Mouse (Mus musculus): ENCODE measurements at regions not wholly inside any gene's neighbourhood (a gene's known extent, or its start where the extent isn't known, plus 50 kb on each side); places are given as distances from the start of the nearest gene placed in this dataset.

- no peaks in the 10 kb centered on the region for H3K4me1 ChIP-seq (ENCODE audit: insufficient read depth)
- H3K36me3 ChIP-seq (ENCODE audit: insufficient read depth), result no peaks in the 10 kb centered on the region
- 53% methylated on average over 6 of the region's 6 CpGs for WGBS
- H3K27ac ChIP-seq (ENCODE audit: low read depth), result no peak overlapping the region
- H3K4me3 ChIP-seq (ENCODE audit: low read depth, low read length), result no peak overlapping the region
- H3K9ac ChIP-seq, result no peak overlapping the region
- no peaks in the 10 kb centered on the region for H3K27me3 ChIP-seq (ENCODE audit: insufficient read depth, low read length)
- TF ChIP-seq CTCF (IDR thresholded peaks at IDR 0.05; ENCODE audit: low read depth), result no peak
- ATAC-seq (ENCODE audit: insufficient read depth) (no peak), DNase-seq (no peak)
- no peaks in the 10 kb centered on the region for H3K9me3 ChIP-seq (ENCODE audit: low read depth, low read length)
- no peak overlapping the region for H3K4me2 ChIP-seq
Observed at GRCm38 (mm10) chr16:73482176-73482575, 929.4 kb downstream of the Robo2 start.

GRCm38 (mm10) chr16:73473502-73473901 lies 938.1 kb downstream of the Robo2 start:
- H3K4me3 ChIP-seq (ENCODE audit: low read depth, low read length), result no peak overlapping the region
- no peak overlapping the region for H3K4me2 ChIP-seq
- no peak overlapping the region for H3K9ac ChIP-seq
- no peaks in the 10 kb centered on the region for H3K36me3 ChIP-seq (ENCODE audit: insufficient read depth)
- no peaks in the 10 kb centered on the region for H3K4me1 ChIP-seq (ENCODE audit: insufficient read depth)
- 71% methylated on average over 2 of the region's 2 CpGs for WGBS
- H3K27me3 ChIP-seq (ENCODE audit: insufficient read depth, low read length), result no peaks in the 10 kb centered on the region
- no peak for TF ChIP-seq CTCF (IDR thresholded peaks at IDR 0.05; ENCODE audit: low read depth)
- DNase-seq (no peak), ATAC-seq (ENCODE audit: insufficient read depth) (no peak)
- H3K27ac ChIP-seq (ENCODE audit: low read depth), result no peak overlapping the region
- no peaks in the 10 kb centered on the region for H3K9me3 ChIP-seq (ENCODE audit: low read depth, low read length)

- Histone ChIP-seq H3K4me1 (ENCODE audit: insufficient read depth) (no peaks in the 10 kb centered on the region), H3K4me2 (no peak overlapping the region), H3K9me3 (ENCODE audit: low read depth, low read length) (no peaks in the 10 kb centered on the region), H3K4me3 (ENCODE audit: low read depth, low read length) (no peak overlapping the region), H3K27ac (ENCODE audit: low read depth) (no peak overlapping the region), H3K27me3 (ENCODE audit: insufficient read depth, low read length) (no peaks in the 10 kb centered on the region), H3K9ac (no peak overlapping the region), H3K36me3 (ENCODE audit: insufficient read depth) (no peaks in the 10 kb centered on the region)
- TF ChIP-seq CTCF (IDR thresholded peaks at IDR 0.05; ENCODE audit: low read depth), result no peak
- 69% methylated on average over 5 of the region's 5 CpGs for WGBS
- no peak for ATAC-seq (ENCODE audit: insufficient read depth)
- peak; percentile 28 for DNase-seq
Observed at GRCm38 (mm10) chr16:73471547-73471946, 940.1 kb downstream of the Robo2 start.

- no peak for ATAC-seq (ENCODE audit: insufficient read depth)
- Histone ChIP-seq H3K27ac (ENCODE audit: low read depth) (no peak overlapping the region), H3K4me2 (no peak overlapping the region), H3K36me3 (ENCODE audit: insufficient read depth) (no peaks in the 10 kb centered on the region), H3K9me3 (ENCODE audit: low read depth, low read length) (no peaks in the 10 kb centered on the region), H3K27me3 (ENCODE audit: insufficient read depth, low read length) (no peaks in the 10 kb centered on the region), H3K4me3 (ENCODE audit: low read depth, low read length) (no peak overlapping the region), H3K4me1 (ENCODE audit: insufficient read depth) (no peaks in the 10 kb centered on the region), H3K9ac (no peak overlapping the region)
- TF ChIP-seq CTCF (IDR thresholded peaks at IDR 0.05; ENCODE audit: low read depth), result 0 out of 2 replicates have a peak, but pooled peaks have one; percentile 1
- no peak for DNase-seq
- 48% methylated on average over 4 of the region's 4 CpGs for WGBS
Observed at GRCm38 (mm10) chr16:73470535-73470934, 941.1 kb downstream of the Robo2 start.

GRCm38 (mm10) chr16:73466296-73466695 lies 945.3 kb downstream of the Robo2 start:
- no peaks in the 10 kb centered on the region for H3K4me1 ChIP-seq (ENCODE audit: insufficient read depth)
- H3K4me3 ChIP-seq (ENCODE audit: low read depth, low read length), result no peak overlapping the region
- 56% methylated on average over 6 of the region's 6 CpGs for WGBS
- H3K9me3 ChIP-seq (ENCODE audit: low read depth, low read length), result no peaks in the 10 kb centered on the region
- no peak overlapping the region for H3K27ac ChIP-seq (ENCODE audit: low read depth)
- TF ChIP-seq CTCF (IDR thresholded peaks at IDR 0.05; ENCODE audit: low read depth), result no peak
- H3K27me3 ChIP-seq (ENCODE audit: insufficient read depth, low read length), result no peaks in the 10 kb centered on the region
- DNase-seq (no peak), ATAC-seq (ENCODE audit: insufficient read depth) (no peak)
- H3K36me3 ChIP-seq (ENCODE audit: insufficient read depth), result no peaks in the 10 kb centered on the region
- H3K9ac ChIP-seq, result no peak overlapping the region
- H3K4me2 ChIP-seq, result no peak overlapping the region

GRCm38 (mm10) chr16:73462516-73462915 lies 949.1 kb downstream of the Robo2 start:
- H3K36me3 ChIP-seq (ENCODE audit: insufficient read depth), result no peaks in the 10 kb centered on the region
- no peak for TF ChIP-seq CTCF (IDR thresholded peaks at IDR 0.05; ENCODE audit: low read depth)
- ATAC-seq (ENCODE audit: insufficient read depth) (no peak), DNase-seq (no peak)
- H3K27me3 ChIP-seq (ENCODE audit: insufficient read depth, low read length), result no peaks in the 10 kb centered on the region
- no peak overlapping the region for H3K27ac ChIP-seq (ENCODE audit: low read depth)
- WGBS, result 83% methylated on average over 4 of the region's 4 CpGs
- no peak overlapping the region for H3K9ac ChIP-seq
- H3K4me1 ChIP-seq (ENCODE audit: insufficient read depth), result no peaks in the 10 kb centered on the region
- no peaks in the 10 kb centered on the region for H3K9me3 ChIP-seq (ENCODE audit: low read depth, low read length)
- no peak overlapping the region for H3K4me3 ChIP-seq (ENCODE audit: low read depth, low read length)
- no peak overlapping the region for H3K4me2 ChIP-seq

- DNase-seq, result no peak
- WGBS, result 89% methylated on average over 3 of the region's 3 CpGs
- H3K4me1 ChIP-seq (ENCODE audit: insufficient read depth), result no peaks in the 10 kb centered on the region
- no peaks in the 10 kb centered on the region for H3K36me3 ChIP-seq (ENCODE audit: insufficient read depth)
- H3K4me3 ChIP-seq (ENCODE audit: low read depth, low read length), result no peak overlapping the region
- no peak overlapping the region for H3K9ac ChIP-seq
- no peak for ATAC-seq (ENCODE audit: insufficient read depth)
- H3K27ac ChIP-seq (ENCODE audit: low read depth), result no peak overlapping the region
- H3K4me2 ChIP-seq, result no peak overlapping the region
- no peaks in the 10 kb centered on the region for H3K27me3 ChIP-seq (ENCODE audit: insufficient read depth, low read length)
- H3K9me3 ChIP-seq (ENCODE audit: low read depth, low read length), result no peaks in the 10 kb centered on the region
- TF ChIP-seq CTCF (IDR thresholded peaks at IDR 0.05; ENCODE audit: low read depth), result no peak
Observed at GRCm38 (mm10) chr16:73450634-73451245, 960.9 kb downstream of the Robo2 start.

- Histone ChIP-seq H3K4me2 (no peak overlapping the region), H3K4me3 (ENCODE audit: low read depth, low read length) (no peak overlapping the region), H3K4me1 (ENCODE audit: insufficient read depth) (no peaks in the 10 kb centered on the region), H3K9ac (no peak overlapping the region), H3K36me3 (ENCODE audit: insufficient read depth) (no peaks in the 10 kb centered on the region), H3K27me3 (ENCODE audit: insufficient read depth, low read length) (no peaks in the 10 kb centered on the region), H3K9me3 (ENCODE audit: low read depth, low read length) (no peaks in the 10 kb centered on the region), H3K27ac (ENCODE audit: low read depth) (no peak overlapping the region)
- DNase-seq (no peak), ATAC-seq (ENCODE audit: insufficient read depth) (no peak)
- WGBS, result 89% methylated on average over 7 of the region's 7 CpGs
- TF ChIP-seq CTCF (IDR thresholded peaks at IDR 0.05; ENCODE audit: low read depth), result no peak
Observed at GRCm38 (mm10) chr16:73449836-73450235, 961.8 kb downstream of the Robo2 start.
